Mouse (Mus musculus) kidney, adult 2 months (tissue): ENCODE data around the gene Clip2. TPM values are rescaled to one million over a fixed set of nuclear protein-coding genes. Genes with fewer than 3 reads are reported as not detected.

Experiments used
- DNase-seq: peaks from one replicate; pipeline ENCODE4 v3.0.0; 2021
- H3K27ac ChIP-seq: fragments of 200-500 bp; 2 replicates; pipeline ENCODE4 v1.5.1; 2012; ENCODE audit warnings: low read depth, low read length, control low read depth, inconsistent platforms; ENCODE audit not compliant: insufficient read depth
- H3K27me3 ChIP-seq: fragments of 200-500 bp; replicated peaks from 2 replicates; pipeline ENCODE4 v1.6.1; 2012; ENCODE audit warnings: mild to moderate bottlenecking, moderate library complexity, low read length, inconsistent platforms; ENCODE audit not compliant: control insufficient read depth, insufficient read depth
- H3K36me3 ChIP-seq: fragments of 200-500 bp; 2 replicates; pipeline ENCODE4 v1.6.1; 2012; ENCODE audit warnings: mild to moderate bottlenecking, moderate library complexity, low read length, inconsistent platforms; ENCODE audit not compliant: control insufficient read depth, insufficient read depth
- H3K4me1 ChIP-seq: fragments of 200-500 bp; 2 replicates; pipeline ENCODE4 v1.6.1; 2011; ENCODE audit warnings: low read length; ENCODE audit not compliant: control insufficient read depth, insufficient read depth
- H3K4me3 ChIP-seq: fragments of 200-500 bp; 2 replicates; pipeline ENCODE4 v1.5.1; 2011; ENCODE audit warnings: mild to moderate bottlenecking, low read depth, low read length, control low read depth; ENCODE audit not compliant: insufficient read depth
- CTCF ChIP-seq: fragments of 200-500 bp; conservative IDR thresholded peaks from 2 replicates; pipeline ENCODE4 v1.5.1; 2011; ENCODE audit warnings: low read depth, mild to moderate bottlenecking, control low read depth, low read length, moderate library complexity, mixed read lengths; ENCODE audit not compliant: insufficient read depth, insufficient read length
- POLR2A ChIP-seq: fragments of 200-500 bp; IDR thresholded peaks from one replicate; pipeline ENCODE4 v1.6.1; 2011; ENCODE audit warnings: low read depth, low read length, control low read depth
- WGBS: fragments of 180-500 bp; shearing (Covaris S2); methylation state at CpG from one replicate; pipeline ENCODE4 v1.1.7; 2018; 5-methylcytosine and 5-hydroxymethylcytosine counted together
- polyA plus RNA-seq: library from polyadenylated mRNA; depleted of rRNA; stranded (reverse); fragments of >200 nt; gene quantifications from 2 replicates; pipeline ENCODE4 v1.2.3, GENCODE M21; 2012

Clip2 gene
- polyA plus RNA-seq, 1 experiment, result 22.4 TPM

- H3K4me1 ChIP-seq, result no peaks in the 10 kb centered on the region; the same call in 1 of the 2 replicates
- no peak for DNase-seq
- 97% methylated on average over 5 of the region's 5 CpGs for WGBS
- no peak overlapping the region for H3K27ac ChIP-seq
- TF ChIP-seq POLR2A, result no peak
- no peak for TF ChIP-seq CTCF
- no peak overlapping the region for H3K4me3 ChIP-seq
- H3K27me3 ChIP-seq, result no peaks in the 10 kb centered on the region
- H3K36me3 ChIP-seq, result no peaks in the 10 kb centered on the region
These were observed 55.2 kb downstream of the Clip2 start for GRCm38 (mm10) chr5:134497026-134497425.

GRCm38 (mm10) chr5:134495796-134496195 lies 56.4 kb downstream of the Clip2 start:
- WGBS, result 81% methylated on average over 4 of the region's 4 CpGs
- Histone ChIP-seq H3K27me3 (no peaks in the 10 kb centered on the region), H3K4me1 (no peaks in the 10 kb centered on the region; the same call in 1 of the 2 replicates), H3K4me3 (no peak overlapping the region), H3K27ac (no peak overlapping the region), H3K36me3 (no peaks in the 10 kb centered on the region)
- TF ChIP-seq CTCF (no peak), POLR2A (no peak)
- no peak for DNase-seq

GRCm38 (mm10) chr5:134494142-134494541 lies 58.1 kb downstream of the Clip2 start:
- H3K4me3 ChIP-seq, result no peak overlapping the region
- 43% methylated on average over 11 of the region's 11 CpGs for WGBS
- TF ChIP-seq POLR2A (no peak), CTCF (peak; percentile 97)
- DNase-seq, result peak; percentile 92
- no peaks in the 10 kb centered on the region; the same call in 1 of the 2 replicates for H3K4me1 ChIP-seq
- no peak overlapping the region for H3K27ac ChIP-seq
- H3K27me3 ChIP-seq, result no peaks in the 10 kb centered on the region
- no peaks in the 10 kb centered on the region for H3K36me3 ChIP-seq

GRCm38 (mm10) chr5:134492956-134493355 lies 59.3 kb downstream of the Clip2 start:
- Histone ChIP-seq H3K27ac (no peak overlapping the region), H3K27me3 (no peaks in the 10 kb centered on the region), H3K36me3 (no peaks in the 10 kb centered on the region), H3K4me1 (no peaks in the 10 kb centered on the region; the same call in 1 of the 2 replicates), H3K4me3 (no peak overlapping the region)
- WGBS, result 97% methylated on average over 4 of the region's 4 CpGs
- TF ChIP-seq CTCF (no peak), POLR2A (no peak)
- DNase-seq, result no peak

GRCm38 (mm10) chr5:134491712-134492417 lies 60.4 kb downstream of the Clip2 start:
- TF ChIP-seq CTCF, result peak; percentile 86
- no peak for TF ChIP-seq POLR2A
- Histone ChIP-seq H3K27me3 (no peaks in the 10 kb centered on the region), H3K27ac (no peak overlapping the region), H3K36me3 (no peaks in the 10 kb centered on the region), H3K4me1 (no peaks in the 10 kb centered on the region; the same call in 1 of the 2 replicates), H3K4me3 (no peak overlapping the region)
- peak; percentile 85 for DNase-seq
- 36% methylated on average over 18 of the region's 18 CpGs for WGBS

GRCm38 (mm10) chr5:134491206-134491605 lies 61.0 kb downstream of the Clip2 start:
- Histone ChIP-seq H3K36me3 (no peaks in the 10 kb centered on the region), H3K4me1 (no peaks in the 10 kb centered on the region; the same call in 1 of the 2 replicates), H3K27me3 (no peaks in the 10 kb centered on the region), H3K4me3 (no peak overlapping the region), H3K27ac (no peak overlapping the region)
- DNase-seq, result no peak
- TF ChIP-seq POLR2A (no peak), CTCF (no peak)
- WGBS, result 91% methylated on average over 2 of the region's 2 CpGs

GRCm38 (mm10) chr5:134490465-134490864 lies 61.8 kb downstream of the Clip2 start:
- H3K4me1 ChIP-seq, result no peaks in the 10 kb centered on the region; the same call in 1 of the 2 replicates
- H3K36me3 ChIP-seq, result no peaks in the 10 kb centered on the region
- 90% methylated on average over 12 of the region's 12 CpGs for WGBS
- H3K27ac ChIP-seq, result no peak overlapping the region
- no peak overlapping the region for H3K4me3 ChIP-seq
- TF ChIP-seq POLR2A (no peak), CTCF (peak; percentile 45)
- DNase-seq, result no peak
- H3K27me3 ChIP-seq, result no peaks in the 10 kb centered on the region
